Mouse (Mus musculus) G1E (cell line): ENCODE measurements around the gene 9530077C05Rik. TPM values are rescaled to one million over a fixed set of nuclear protein-coding genes. Genes with fewer than 3 reads are reported as not detected.

Source experiments
- ATAC-seq: 2 replicates; pipeline ENCODE4 v1.8.0; 2016; ENCODE audit warnings: mild to moderate bottlenecking; ENCODE audit not compliant: insufficient number of reproducible peaks, poor library complexity, low FRiP score, severe bottlenecking; ENCODE audit errors: extremely low read depth
- DNase-seq: peaks from one replicate; pipeline ENCODE4 v3.0.0; 2012; ENCODE audit warnings: low spot score
- H3K27me3 ChIP-seq: 2 replicates; pipeline ENCODE4 v1.6.1; 2012; ENCODE audit warnings: mild to moderate bottlenecking, low read length, inconsistent platforms; ENCODE audit not compliant: insufficient read depth
- H3K36me3 ChIP-seq: replicated peaks from 2 replicates; pipeline ENCODE3; 2012; ENCODE audit warnings: mild to moderate bottlenecking, inconsistent platforms
- H3K4me1 ChIP-seq: 2 replicates; pipeline ENCODE4 v1.6.1; 2012; ENCODE audit warnings: low read depth, low read length, inconsistent platforms, mixed read lengths; ENCODE audit not compliant: insufficient read depth
- H3K4me3 ChIP-seq: 2 replicates; pipeline ENCODE4 v1.5.1; 2012; ENCODE audit warnings: low read depth, mild to moderate bottlenecking, inconsistent platforms, low read length, moderate library complexity, mixed read lengths
- H3K9me3 ChIP-seq: replicated peaks from 2 replicates; pipeline ENCODE4 v1.6.1; 2012; ENCODE audit warnings: inconsistent platforms
- CTCF ChIP-seq: IDR thresholded peaks from 2 replicates; pipeline ENCODE4 v1.5.1; 2012; ENCODE audit warnings: low read depth, low read length, inconsistent platforms, mixed read lengths
- GATA1 ChIP-seq: IDR thresholded peaks from 2 replicates; pipeline ENCODE4 v1.6.1; 2012; ENCODE audit warnings: borderline replicate concordance, low read length, inconsistent platforms, mixed read lengths
- GATA2 ChIP-seq: IDR thresholded peaks from 2 replicates; pipeline ENCODE4 v1.6.1; 2012; ENCODE audit warnings: low read depth, low read length, inconsistent platforms, borderline replicate concordance
- POLR2AphosphoS5 ChIP-seq: IDR thresholded peaks from 2 replicates; pipeline ENCODE4 v1.6.1; 2012; ENCODE audit warnings: low read depth, low read length, inconsistent platforms; ENCODE audit not compliant: insufficient replicate concordance
- TAL1 ChIP-seq: conservative IDR thresholded peaks from 2 replicates; pipeline ENCODE4 v1.6.1; 2012; ENCODE audit warnings: low read depth, low read length, inconsistent platforms, mixed read lengths
- polyA plus RNA-seq: library from polyadenylated mRNA; stranded (reverse); fragments of >175 nt; gene quantifications from 2 replicates; pipeline ENCODE4 v1.2.3, GENCODE M21; 2012
- total RNA-seq, 2 experiments: library from RNA; stranded (forward) in 1 of 2; stranded (reverse) in 1 of 2; fragments of 200-1000 nt in 1 of 2; fragments of >200 nt in 1 of 2; fragmentation: Nextera tagmentation in 1 of 2; gene quantifications; 2 replicates each; pipeline ENCODE4 v1.2.3; 2014 to 2017

Gene 9530077C05Rik
- 5.1 and 10.3 TPM in 2 replicates for total RNA-seq (2014; fragmentation: Nextera tagmentation)
- 6.8 and 7.9 TPM in 2 replicates for total RNA-seq (2017)
- polyA plus RNA-seq: 1.3 and 1.8 TPM in 2 replicates

DNA sequence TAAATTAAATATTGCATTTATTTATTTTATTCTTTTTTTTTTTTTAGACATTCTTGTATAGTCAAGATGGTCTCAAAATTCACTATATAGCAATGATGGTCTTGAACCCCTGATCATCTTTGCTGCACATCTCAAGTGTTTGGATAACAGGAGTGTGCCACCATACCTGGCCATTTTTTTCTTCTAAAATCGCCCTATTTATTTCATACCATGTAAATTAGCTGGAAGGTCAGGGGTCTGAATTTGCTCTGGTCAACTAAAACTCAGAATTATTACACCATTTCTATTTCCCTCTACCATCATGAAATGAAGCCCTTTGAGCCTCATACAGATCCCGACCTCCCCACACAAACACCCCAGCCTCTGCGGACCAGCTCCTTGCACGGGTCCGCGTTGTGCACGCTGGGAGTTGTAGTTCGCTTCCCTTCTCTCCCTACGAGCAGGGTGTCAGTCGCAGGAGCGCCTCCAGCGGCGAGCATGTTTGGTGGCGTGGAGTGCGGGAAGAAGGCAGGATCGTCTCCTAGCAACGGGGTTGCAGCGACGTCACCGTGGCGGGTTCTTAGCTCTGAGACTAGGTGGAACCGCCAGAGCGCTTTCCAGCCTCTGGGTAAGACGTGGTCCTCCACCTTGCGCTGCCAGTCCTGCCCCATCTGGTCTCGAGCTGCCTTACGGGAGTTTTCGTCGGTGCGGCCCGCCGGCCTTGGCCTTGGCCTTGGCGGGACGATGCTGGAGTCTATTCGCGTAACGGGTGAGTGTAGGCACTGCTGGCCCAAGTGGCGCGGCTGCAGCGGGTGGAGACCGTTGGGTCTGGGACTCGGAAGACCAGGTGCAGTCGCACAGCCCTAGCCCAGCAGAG is at the start of gene 9530077C05Rik:
TSS of gene 9530077C05Rik (plus strand) at position 512 of the 856 bp plus-strand sequence.
- DNase-seq: peak; percentile 81
- H3K9me3 ChIP-seq: no peaks in the 10 kb centered on the region
- TF ChIP-seq POLR2AphosphoS5 (no peak), GATA1 (no peak), CTCF (peak; percentile 50), GATA2 (no peak), TAL1 (no peak)
- ATAC-seq: peak; percentile 98
- peak within 1 kb of the TSS; percentile 90 for H3K4me3 ChIP-seq
- H3K36me3 ChIP-seq: peaks cover 15% of the 10 kb centered on the region
- peaks cover 41% of the 10 kb centered on the region for H3K4me1 ChIP-seq
- no peaks in the 10 kb centered on the region for H3K27me3 ChIP-seq

DNA sequence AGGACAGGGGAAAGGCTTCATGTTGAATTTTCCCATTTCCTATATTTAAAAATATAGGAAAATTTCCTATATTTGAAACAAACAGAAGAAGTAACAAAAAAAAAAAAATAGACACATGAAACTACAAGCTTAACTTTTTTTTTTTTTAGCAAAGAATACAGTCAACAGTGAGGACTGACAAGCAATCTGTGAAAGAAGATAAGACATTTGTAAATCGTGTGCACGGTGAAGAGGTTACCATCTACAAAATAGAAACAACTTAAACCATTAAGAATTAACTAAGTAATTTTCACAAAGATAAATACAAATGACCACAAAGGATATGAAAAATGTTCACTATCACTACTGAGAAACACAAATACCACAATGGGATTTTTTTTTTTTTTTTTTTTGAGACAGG is 45.1 kb upstream of the 9530077C05Rik start:
- TF ChIP-seq GATA1 (no peak), TAL1 (peak; percentile 53)

DNA sequence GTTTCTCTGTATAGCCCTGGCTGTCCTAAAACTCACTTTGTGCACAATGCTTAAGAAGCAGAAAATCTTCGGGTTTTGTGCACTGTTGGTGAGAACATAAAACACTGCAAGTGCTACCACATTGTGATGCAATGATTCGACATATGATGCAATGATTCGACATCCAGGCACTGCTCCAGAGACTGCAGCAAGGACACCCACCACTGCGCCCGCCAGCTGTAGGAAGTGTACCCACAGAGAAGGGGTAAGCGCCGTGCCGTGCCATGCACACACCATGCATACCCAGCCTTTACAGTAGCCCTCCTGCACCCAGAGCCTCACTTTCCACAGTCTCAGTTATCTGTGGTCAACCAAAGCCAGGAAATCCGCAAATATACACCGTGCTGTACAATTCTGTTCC is 44.7 kb upstream of the 9530077C05Rik start:
- peak overlapping the region; percentile 65; the same call in 1 of the 2 replicates for H3K4me3 ChIP-seq
- ATAC-seq (peak; percentile 22; the same call in 1 of the 2 replicates), DNase-seq (no peak)
- peaks cover 60% of the 10 kb centered on the region for H3K4me1 ChIP-seq
- H3K36me3 ChIP-seq: peaks cover 89% of the 10 kb centered on the region
- H3K27me3 ChIP-seq: no peaks in the 10 kb centered on the region
- no peaks in the 10 kb centered on the region for H3K9me3 ChIP-seq
- TF ChIP-seq TAL1: no peak
- no peak for TF ChIP-seq GATA2
- TF ChIP-seq POLR2AphosphoS5: no peak
- TF ChIP-seq GATA1: no peak
- TF ChIP-seq CTCF: no peak

More for the DNA sequence above, 45.1 kb upstream of the 9530077C05Rik start:
- peak; percentile 56 for ATAC-seq
- peaks cover 56% of the 10 kb centered on the region for H3K4me1 ChIP-seq
- no peaks in the 10 kb centered on the region for H3K27me3 ChIP-seq
- peaks cover 89% of the 10 kb centered on the region for H3K36me3 ChIP-seq
- no peaks in the 10 kb centered on the region for H3K9me3 ChIP-seq
- no peak overlapping the region for H3K4me3 ChIP-seq
- DNase-seq: no peak

DNA sequence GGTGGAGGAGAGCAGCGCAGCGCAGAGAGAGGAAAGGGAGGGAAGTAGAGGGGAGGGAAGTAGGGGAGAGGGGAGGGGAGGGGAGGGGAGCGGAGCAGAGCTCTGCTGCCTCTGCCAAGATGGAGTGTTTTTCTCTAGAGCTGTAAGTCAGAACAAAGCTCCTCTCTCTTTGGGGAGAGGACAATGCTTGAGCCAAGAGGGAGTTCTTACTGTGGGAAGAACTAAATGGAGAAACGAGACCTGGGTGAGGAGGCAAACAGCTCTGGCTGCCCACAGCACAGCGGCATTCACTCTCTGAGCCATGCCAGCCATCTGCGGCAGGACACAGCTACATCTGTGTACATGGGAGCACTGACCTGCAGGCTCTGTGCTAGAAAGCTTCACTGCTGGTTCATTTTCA is 43.3 kb upstream of the 9530077C05Rik start:
- TF ChIP-seq CTCF: no peak
- no peak for TF ChIP-seq GATA1
- no peak for TF ChIP-seq TAL1
- TF ChIP-seq POLR2AphosphoS5: no peak
- TF ChIP-seq GATA2: no peak
- Histone ChIP-seq H3K4me3 (peak overlapping the region; percentile 16; the same call in 1 of the 2 replicates), H3K4me1 (peaks cover 68% of the 10 kb centered on the region), H3K36me3 (peaks cover 90% of the 10 kb centered on the region), H3K9me3 (no peaks in the 10 kb centered on the region), H3K27me3 (no peaks in the 10 kb centered on the region)
- DNase-seq: no peak
- no peak for ATAC-seq

DNA sequence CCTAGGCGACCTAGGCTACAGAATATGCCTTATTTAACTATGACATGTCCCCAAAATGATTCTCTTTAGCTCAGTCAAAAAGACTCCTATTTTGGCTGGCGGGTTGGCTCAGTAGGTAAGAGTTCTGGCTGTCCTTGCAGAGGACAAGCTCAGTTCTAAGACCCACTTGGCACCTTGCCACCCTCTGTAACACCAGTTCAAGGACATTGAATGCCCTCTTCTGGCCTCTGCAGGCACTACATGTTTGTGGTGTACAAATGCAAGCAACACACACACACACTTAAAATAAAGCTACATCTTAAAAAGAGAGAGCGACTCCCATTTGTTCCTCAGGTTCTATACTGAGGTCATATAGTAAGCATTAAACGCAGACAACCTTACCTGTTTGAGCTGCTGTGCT is 38.6 kb upstream of the 9530077C05Rik start:
- DNase-seq: no peak
- peak; percentile 18; the same call in 1 of the 2 replicates for TF ChIP-seq CTCF
- no peak for TF ChIP-seq GATA2
- H3K4me1 ChIP-seq: peaks cover 45% of the 10 kb centered on the region
- peaks cover 89% of the 10 kb centered on the region for H3K36me3 ChIP-seq
- H3K9me3 ChIP-seq: no peaks in the 10 kb centered on the region
- no peak overlapping the region for H3K4me3 ChIP-seq
- ATAC-seq: no peak
- no peaks in the 10 kb centered on the region for H3K27me3 ChIP-seq

DNA sequence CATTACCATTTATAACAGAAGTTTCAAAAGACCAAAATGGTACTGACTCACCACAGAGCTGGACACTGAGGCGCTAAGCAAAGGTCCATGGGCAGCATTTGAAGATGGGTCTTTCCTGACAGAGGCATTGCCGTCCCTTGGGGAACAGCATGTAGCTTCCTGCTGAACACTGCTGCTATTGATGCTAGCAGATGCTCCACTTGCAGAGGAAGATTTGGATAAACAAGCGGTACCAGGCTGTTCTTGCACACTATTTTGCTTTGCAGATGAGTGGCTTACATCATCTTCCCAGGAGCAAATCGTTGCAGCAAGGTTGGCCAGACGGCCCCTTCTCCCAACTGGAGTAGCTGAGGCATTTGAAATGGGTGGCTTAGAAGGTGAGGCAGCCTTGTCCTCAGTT is 35.2 kb upstream of the 9530077C05Rik start:
- TF ChIP-seq TAL1: no peak
- TF ChIP-seq GATA1: no peak
- TF ChIP-seq CTCF: no peak
- no peak for TF ChIP-seq GATA2
- no peak for TF ChIP-seq POLR2AphosphoS5
- peaks cover 19% of the 10 kb centered on the region for H3K4me1 ChIP-seq
- H3K9me3 ChIP-seq: no peaks in the 10 kb centered on the region
- no peak overlapping the region for H3K4me3 ChIP-seq
- ATAC-seq (no peak), DNase-seq (no peak)
- peaks cover 92% of the 10 kb centered on the region for H3K36me3 ChIP-seq
- no peaks in the 10 kb centered on the region for H3K27me3 ChIP-seq
